Mouse (Mus musculus) CH12.LX (cell line): Measurements from ENCODE around the gene Cd3e. TPM values are rescaled to one million over a fixed set of nuclear protein-coding genes. Genes with fewer than 3 reads are reported as not detected.
A peak's percentile ranks its signal among the peaks of the same experiment; 100 is the strongest.

Source experiments
- DNase-seq: peaks from one replicate; pipeline ENCODE4 v3.0.0-alpha.2; 2013; ENCODE audit errors: extremely low read depth
- H3K27ac ChIP-seq: 2 replicates; pipeline ENCODE4 v1.5.1; 2012; ENCODE audit warnings: low read depth, mild to moderate bottlenecking, control low read depth, moderate library complexity; ENCODE audit not compliant: insufficient read depth
- H3K27me3 ChIP-seq: replicated peaks from 2 replicates; pipeline ENCODE3; 2012; ENCODE audit warnings: inconsistent platforms
- H3K36me3 ChIP-seq, 2 experiments: replicated peaks in 1 of 2; 2 replicates each; pipeline versions ENCODE3 to v1.6.1; 2012; ENCODE audit warnings: inconsistent platforms in 1 of 2, low read length in 1 of 2, mild to moderate bottlenecking in 1 of 2, mixed read lengths in 1 of 2, moderate library complexity in 1 of 2; ENCODE audit not compliant: control insufficient read depth in 1 of 2, insufficient read depth in 1 of 2
- H3K4me1 ChIP-seq, 2 experiments: 2 replicates each; pipeline ENCODE4 v1.6.1; 2012; ENCODE audit warnings: inconsistent platforms in 1 of 2, moderate library complexity in 1 of 2; ENCODE audit not compliant: insufficient read depth in 2 of 2, control insufficient read depth in 1 of 2
- H3K4me2 ChIP-seq: 2 replicates; pipeline ENCODE4 v1.6.1; 2012; ENCODE audit warnings: low read depth, mild to moderate bottlenecking, control low read depth; ENCODE audit not compliant: poor library complexity, insufficient read depth, severe bottlenecking
- H3K4me3 ChIP-seq, 3 experiments: fragments of 150-350 bp in 1 of 3; sonication (generic) in 1 of 3; replicated peaks in 1 of 3; 2 replicates each; pipeline versions ENCODE3 to v1.5.1; 2011 to 2012; ENCODE audit warnings: low read depth in 2 of 3, low read length in 2 of 3, mild to moderate bottlenecking in 2 of 3, moderate library complexity in 2 of 3, control low read depth in 1 of 3, improper control_type of control experiment in 1 of 3, inconsistent platforms in 1 of 3, mixed read lengths in 1 of 3; ENCODE audit not compliant: poor library complexity in 1 of 3
- H3K79me2 ChIP-seq: replicated peaks from 2 replicates; pipeline ENCODE4 v1.6.1; 2012; ENCODE audit warnings: mild to moderate bottlenecking, moderate library complexity; ENCODE audit not compliant: control insufficient read depth, poor library complexity, insufficient read depth, severe bottlenecking; ENCODE audit errors: extremely low read depth
- H3K9ac ChIP-seq: 2 replicates; pipeline ENCODE4 v1.6.1; 2012; ENCODE audit warnings: low read depth, mild to moderate bottlenecking, control low read depth, moderate library complexity; ENCODE audit not compliant: insufficient read depth
- H3K9me3 ChIP-seq: replicated peaks from 2 replicates; pipeline ENCODE3; 2012; ENCODE audit warnings: low read length, inconsistent platforms, mixed read lengths
- ELF1 ChIP-seq: IDR thresholded peaks from 2 replicates; pipeline ENCODE4 v1.6.1; 2014; ENCODE audit warnings: low read depth, mild to moderate bottlenecking, inconsistent platforms, low read length, improper control_type of control experiment
- ETS1 ChIP-seq: conservative IDR thresholded peaks from 2 replicates; pipeline ENCODE4 v1.6.1; 2012; ENCODE audit warnings: low read depth, mild to moderate bottlenecking, inconsistent platforms, low read length, improper control_type of control experiment, moderate library complexity
- GABPA ChIP-seq: IDR thresholded peaks from 2 replicates; pipeline ENCODE4 v1.6.1; 2012; ENCODE audit warnings: low read depth, low read length, improper control_type of control experiment, inconsistent platforms; ENCODE audit not compliant: insufficient replicate concordance
- IRF4 ChIP-seq: IDR thresholded peaks from 2 replicates; pipeline ENCODE4 v1.6.1; 2014; ENCODE audit warnings: low read depth, mild to moderate bottlenecking, inconsistent platforms, low read length, improper control_type of control experiment
- JUN ChIP-seq: IDR thresholded peaks from 2 replicates; pipeline ENCODE4 v1.6.1; 2011; ENCODE audit warnings: low read depth, mild to moderate bottlenecking, low read length, improper control_type of control experiment, moderate library complexity; ENCODE audit not compliant: insufficient read depth
- JUND ChIP-seq: conservative IDR thresholded peaks from 2 replicates; pipeline ENCODE4 v1.6.1; 2011; ENCODE audit warnings: low read depth, low read length, improper control_type of control experiment
- KAT2A ChIP-seq: IDR thresholded peaks from 2 replicates; pipeline ENCODE4 v1.6.1; 2012; ENCODE audit warnings: low read length, improper control_type of control experiment, inconsistent platforms; ENCODE audit not compliant: insufficient replicate concordance
- MEF2A ChIP-seq: IDR thresholded peaks from 2 replicates; pipeline ENCODE4 v1.6.1; 2014; ENCODE audit warnings: low read depth, mild to moderate bottlenecking, inconsistent platforms, low read length, improper control_type of control experiment, borderline replicate concordance
- MYC ChIP-seq: IDR thresholded peaks from 2 replicates; pipeline ENCODE4 v1.6.1; 2011; ENCODE audit warnings: low read depth, mild to moderate bottlenecking, improper control_type of control experiment, low read length
- NRF1 ChIP-seq: IDR thresholded peaks from 2 replicates; pipeline ENCODE4 v1.6.1; 2014; ENCODE audit warnings: low read depth, mild to moderate bottlenecking, inconsistent platforms, low read length, improper control_type of control experiment, moderate library complexity
- POLR2A ChIP-seq: IDR thresholded peaks from 2 replicates; pipeline ENCODE4 v1.6.1; 2011; ENCODE audit warnings: low read depth, mild to moderate bottlenecking, improper control_type of control experiment, low read length
- RCOR1 ChIP-seq: conservative IDR thresholded peaks from 2 replicates; pipeline ENCODE4 v1.6.1; 2012; ENCODE audit warnings: low read depth, mild to moderate bottlenecking, inconsistent platforms, low read length, improper control_type of control experiment
- SMC3 ChIP-seq: IDR thresholded peaks from 2 replicates; pipeline ENCODE4 v1.6.1; 2011; ENCODE audit warnings: low read depth, low read length, improper control_type of control experiment
- TCF12 ChIP-seq: IDR thresholded peaks from 2 replicates; pipeline ENCODE4 v1.6.1; 2014; ENCODE audit warnings: low read depth, mild to moderate bottlenecking, inconsistent platforms, low read length, improper control_type of control experiment
- UBTF ChIP-seq: IDR thresholded peaks from 2 replicates; pipeline ENCODE4 v1.6.1; 2012; ENCODE audit warnings: low read depth, mild to moderate bottlenecking, inconsistent platforms, low read length, improper control_type of control experiment, moderate library complexity
- ZMIZ1 ChIP-seq: IDR thresholded peaks from 2 replicates; pipeline ENCODE4 v1.6.1; 2012; ENCODE audit warnings: low read depth, mild to moderate bottlenecking, inconsistent platforms, low read length, improper control_type of control experiment
- dilution Hi-C: fragments of 300-500 bp; cut with MboI; formaldehyde crosslinking; loops from 2 replicates; pipeline ENCODE4 v1.14.3; 2020; ENCODE audit warnings: low sequenced_read_pairs; ENCODE audit not compliant: extremely low pct_unique_long_range_greater_than_20kb, extremely low pct_ligation_motif_present
- in situ Hi-C: fragments of 300-500 bp; cut with MboI; formaldehyde crosslinking; loops from 3 replicates; pipeline ENCODE4 v1.14.3; 2019; ENCODE audit warnings: low sequenced_read_pairs, low pct_ligation_motif_present, low pct_unique_long_range_greater_than_20kb, mixed read lengths
- polyA plus RNA-seq: library from polyadenylated mRNA; unstranded; fragments of >175 nt; gene quantifications from 2 replicates; pipeline ENCODE4 v1.2.1, GENCODE M21; 2012; ENCODE audit warnings: low read depth; ENCODE audit not compliant: insufficient read length
- total RNA-seq, 2 experiments: library from RNA; depleted of rRNA; stranded (reverse); fragments of 300-350 nt in 1 of 2; fragments of >200 nt in 1 of 2; gene quantifications; 2 replicates each; pipeline ENCODE4 v1.2.3; 2012 to 2014

The Cd3e gene
- total and polyA plus RNA-seq, 3 experiments = not detected

- no peaks in the 10 kb centered on the region for H3K79me2 ChIP-seq
- H3K9me3 ChIP-seq = no peaks in the 10 kb centered on the region
- H3K4me1 ChIP-seq = peaks cover 7 to 14% of the 10 kb centered on the region in 2 experiments; a peak in 3 of 4 replicates
- no peak overlapping the region for H3K4me3 ChIP-seq
- no peak overlapping the region for H3K27ac ChIP-seq
- no peak overlapping the region for H3K9ac ChIP-seq
- no peak overlapping the region for H3K4me2 ChIP-seq
- dilution Hi-C loops = no loop called here
- DNase-seq = no peak
- TF ChIP-seq RCOR1 (no peak), MEF2A (no peak), POLR2A (no peak), KAT2A (no peak), UBTF (no peak), TCF12 (no peak), MYC (no peak), JUN (no peak), IRF4 (no peak), ETS1 (no peak), JUND (no peak)
- H3K27me3 ChIP-seq = no peaks in the 10 kb centered on the region
- in situ Hi-C loops = loop anchor here (25.0 kb wide), 1 partner anchor 388 kb away; the partner anchor contains the start of gene Fxyd2
- no peaks in the 10 kb centered on the region for H3K36me3 ChIP-seq
These were observed 9.7 kb downstream of the Cd3e start for GRCm38 (mm10) chr9:44999776-45000175.

GRCm38 (mm10) chr9:44999171-44999570 is 10.3 kb downstream of the Cd3e start:
- Histone ChIP-seq H3K79me2 (no peaks in the 10 kb centered on the region), H3K9ac (no peak overlapping the region), H3K27ac (no peak overlapping the region), H3K4me3 (no peak overlapping the region), H3K9me3 (no peaks in the 10 kb centered on the region), H3K36me3 (no peaks in the 10 kb centered on the region), H3K4me1 (peaks cover 7 to 16% of the 10 kb centered on the region in 2 experiments; a peak in 3 of 4 replicates), H3K4me2 (no peak overlapping the region), H3K27me3 (no peaks in the 10 kb centered on the region)
- dilution Hi-C loops = no loop called here
- TF ChIP-seq SMC3 (peak; percentile 14; the same call in 1 of the 2 replicates), ZMIZ1 (no peak)
- DNase-seq = no peak
- in situ Hi-C loops = no loop called here

- dilution Hi-C loops = no loop called here
- in situ Hi-C loops = no loop called here
- no peak overlapping the region for H3K9ac ChIP-seq
- H3K27ac ChIP-seq = no peak overlapping the region
- TF ChIP-seq NRF1 (no peak), GABPA (no peak), ELF1 (no peak)
- no peak overlapping the region for H3K4me2 ChIP-seq
- no peaks in the 10 kb centered on the region for H3K36me3 ChIP-seq
- no peaks in the 10 kb centered on the region for H3K27me3 ChIP-seq
- no peak overlapping the region for H3K4me3 ChIP-seq
- DNase-seq = no peak
- no peaks in the 10 kb centered on the region for H3K79me2 ChIP-seq
- H3K9me3 ChIP-seq = no peaks in the 10 kb centered on the region
- peaks cover 7 to 16% of the 10 kb centered on the region in 2 experiments; a peak in 3 of 4 replicates for H3K4me1 ChIP-seq
These were observed 11.3 kb downstream of the Cd3e start for GRCm38 (mm10) chr9:44998138-44998537.
